Mouse (Mus musculus): Measurements from ENCODE around the gene Ankrd39.

Ankrd39 gene

GRCm38 (mm10) chr1:36572709-36573108 is 25.5 kb upstream of the Ankrd39 start:
- peak; percentile 85 for DNase-seq (ENCODE audit: low read depth, low spot score)

GRCm38 (mm10) chr1:36572140-36572700 is 25.0 kb upstream of the Ankrd39 start:
- no peak for DNase-seq (ENCODE audit: low read depth, low spot score)

- peak; percentile 78 for DNase-seq (ENCODE audit: low read depth, low spot score)
Observed at GRCm38 (mm10) chr1:36571627-36572026, 24.4 kb upstream of the Ankrd39 start.

- DNase-seq (ENCODE audit: low read depth, low spot score): no peak
Observed at GRCm38 (mm10) chr1:36570320-36570719, 23.1 kb upstream of the Ankrd39 start.

GRCm38 (mm10) chr1:36569694-36570276 is 22.5 kb upstream of the Ankrd39 start:
- DNase-seq (ENCODE audit: low read depth, low spot score): no peak

- DNase-seq (ENCODE audit: low read depth, low spot score): no peak
Observed at GRCm38 (mm10) chr1:36568776-36569175, 21.5 kb upstream of the Ankrd39 start.

- DNase-seq (ENCODE audit: low read depth, low spot score): no peak
Observed at GRCm38 (mm10) chr1:36567818-36568603, 20.8 kb upstream of the Ankrd39 start.

- DNase-seq (ENCODE audit: low read depth, low spot score): no peak
Observed at GRCm38 (mm10) chr1:36566425-36566824, 19.2 kb upstream of the Ankrd39 start.

- no peak for DNase-seq (ENCODE audit: low read depth, low spot score)
Observed at GRCm38 (mm10) chr1:36564101-36564500, 16.9 kb upstream of the Ankrd39 start.

- no peak for DNase-seq (ENCODE audit: low read depth, low spot score)
Observed at GRCm38 (mm10) chr1:36563632-36564031, 16.4 kb upstream of the Ankrd39 start.

- DNase-seq (ENCODE audit: low read depth, low spot score): no peak
Observed at GRCm38 (mm10) chr1:36563197-36563596, 16.0 kb upstream of the Ankrd39 start.

GRCm38 (mm10) chr1:36562388-36562787 is 15.1 kb upstream of the Ankrd39 start:
- DNase-seq (ENCODE audit: low read depth, low spot score): no peak

- DNase-seq (ENCODE audit: low read depth, low spot score): no peak
Observed at GRCm38 (mm10) chr1:36560903-36561302, 13.7 kb upstream of the Ankrd39 start.

GRCm38 (mm10) chr1:36559888-36560287 is 12.6 kb upstream of the Ankrd39 start:
- DNase-seq (ENCODE audit: low read depth, low spot score): no peak

- DNase-seq (ENCODE audit: low read depth, low spot score): no peak
Observed at GRCm38 (mm10) chr1:36559256-36559655, 12.0 kb upstream of the Ankrd39 start.

GRCm38 (mm10) chr1:36558031-36558993 is 11.1 kb upstream of the Ankrd39 start, which contains the start of gene Sema4c:
Gene Sema4c (minus strand): TSS chr1:36558349.
- DNase-seq (ENCODE audit: low read depth, low spot score): no peak

GRCm38 (mm10) chr1:36557457-36558011 is 10.3 kb upstream of the Ankrd39 start:
- no peak for DNase-seq (ENCODE audit: low read depth, low spot score)

- DNase-seq (ENCODE audit: low read depth, low spot score): peak; percentile 83
Observed at GRCm38 (mm10) chr1:36556553-36557456, 9.6 kb upstream of the Ankrd39 start.

GRCm38 (mm10) chr1:36555798-36556395 is 8.7 kb upstream of the Ankrd39 start:
- DNase-seq (ENCODE audit: low read depth, low spot score): no peak

Data from skeletal muscle tissue, adult 2 months (tissue).